Mouse (Mus musculus): ENCODE results near the gene Mrps7.

DNA sequence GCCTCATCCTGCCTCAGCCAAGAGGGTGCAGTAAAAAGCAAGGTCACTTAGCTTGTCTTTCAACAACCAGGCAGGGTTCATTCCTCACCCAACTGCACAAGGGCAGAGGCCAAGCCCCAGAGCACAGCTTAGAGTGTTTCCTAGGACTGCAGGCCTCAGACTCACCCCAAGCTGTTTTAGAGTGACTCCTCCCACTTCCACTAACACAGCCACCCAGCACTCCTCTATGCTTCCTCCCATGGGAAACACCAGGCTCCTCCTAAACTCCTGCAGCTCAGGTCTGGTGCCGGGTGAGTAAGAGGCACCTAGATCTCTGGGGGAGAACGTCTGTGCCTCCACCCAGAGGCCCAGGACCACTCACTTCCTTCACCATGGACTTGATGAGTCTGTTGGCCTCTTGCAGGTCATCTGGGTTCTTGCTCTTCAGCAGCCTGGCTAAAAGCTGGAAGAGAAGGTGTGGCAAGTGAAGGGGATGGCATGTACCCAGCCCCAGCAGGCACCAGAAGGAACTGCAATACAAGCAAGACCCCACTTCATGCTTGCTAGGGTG, 13.1 kb upstream of the Mrps7 start:
- TF ChIP-seq CTCF (conservative IDR thresholded peaks at IDR 0.05; ENCODE audit: low read length): peak; percentile 16; the same call in 1 of the 2 replicates
- TF ChIP-seq NANOG (IDR thresholded peaks at IDR 0.05; ENCODE audit: borderline replicate concordance, low read length): no peak
